Mouse (Mus musculus) liver, adult 2 months (tissue): ENCODE measurements around the gene Prss54. TPM values are rescaled to one million over a fixed set of nuclear protein-coding genes. Genes with fewer than 3 reads are reported as not detected.

Source experiments
- DNase-seq: peaks from one replicate; pipeline ENCODE4 v3.0.0-alpha.2; 2011; ENCODE audit warnings: low read depth, low spot score; ENCODE audit errors: extremely low read depth
- H3K27ac ChIP-seq: fragments of 200-500 bp; replicated peaks from 2 replicates; pipeline ENCODE4 v1.5.1; 2012; ENCODE audit warnings: low read depth, mild to moderate bottlenecking, control low read depth, inconsistent platforms, low read length; ENCODE audit not compliant: insufficient read depth
- H3K27me3 ChIP-seq: fragments of 200-500 bp; 2 replicates; pipeline ENCODE4 v1.6.1; 2012; ENCODE audit warnings: mild to moderate bottlenecking, moderate library complexity, low read length, inconsistent platforms; ENCODE audit not compliant: control insufficient read depth, insufficient read depth
- H3K36me3 ChIP-seq: fragments of 200-500 bp; 2 replicates; pipeline ENCODE4 v1.6.1; 2012; ENCODE audit warnings: low read length, inconsistent platforms; ENCODE audit not compliant: control insufficient read depth, insufficient read depth
- H3K4me1 ChIP-seq: fragments of 200-500 bp; 2 replicates; pipeline ENCODE4 v1.6.1; 2011; ENCODE audit warnings: low read length; ENCODE audit not compliant: control insufficient read depth, insufficient read depth
- H3K4me3 ChIP-seq: fragments of 200-500 bp; 2 replicates; pipeline ENCODE4 v1.5.1; 2011; ENCODE audit warnings: low read depth, mild to moderate bottlenecking, control low read depth, low read length, moderate library complexity; ENCODE audit not compliant: insufficient read depth
- H3K79me2 ChIP-seq: fragments of 200-500 bp; 2 replicates; pipeline ENCODE4 v1.6.1; 2012; ENCODE audit warnings: inconsistent platforms, mild to moderate bottlenecking, low read length, moderate library complexity; ENCODE audit not compliant: control insufficient read depth, insufficient read depth
- H3K9ac ChIP-seq: fragments of 200-500 bp; 2 replicates; pipeline ENCODE4 v1.6.1; 2012; ENCODE audit warnings: low read depth, mild to moderate bottlenecking, control low read depth, inconsistent platforms, low read length
- CTCF ChIP-seq: fragments of 200-500 bp; IDR thresholded peaks from 2 replicates; pipeline ENCODE4 v1.5.1; 2011; ENCODE audit warnings: low read depth, low read length, control low read depth
- POLR2A ChIP-seq: fragments of 200-500 bp; IDR thresholded peaks from 2 replicates; pipeline ENCODE4 v1.6.1; 2011; ENCODE audit warnings: low read length, control low read depth; ENCODE audit not compliant: insufficient read depth; ENCODE audit errors: extremely low read depth
- WGBS: fragments of 180-500 bp; shearing (Covaris S2); methylation state at CpG from one replicate; pipeline ENCODE4 v1.1.7; 2018; 5-methylcytosine and 5-hydroxymethylcytosine counted together
- polyA plus RNA-seq: library from polyadenylated mRNA; depleted of rRNA; stranded (reverse); fragments of >200 nt; gene quantifications from 2 replicates; pipeline ENCODE4 v1.2.3, GENCODE M21; 2012
- total RNA-seq: library from RNA; depleted of rRNA; stranded (reverse); fragments of >200 nt; gene quantifications from 2 replicates; pipeline ENCODE4 v1.2.3, GENCODE M21; 2014

Gene Prss54
- total and polyA plus RNA-seq, 2 experiments: not detected

DNA sequence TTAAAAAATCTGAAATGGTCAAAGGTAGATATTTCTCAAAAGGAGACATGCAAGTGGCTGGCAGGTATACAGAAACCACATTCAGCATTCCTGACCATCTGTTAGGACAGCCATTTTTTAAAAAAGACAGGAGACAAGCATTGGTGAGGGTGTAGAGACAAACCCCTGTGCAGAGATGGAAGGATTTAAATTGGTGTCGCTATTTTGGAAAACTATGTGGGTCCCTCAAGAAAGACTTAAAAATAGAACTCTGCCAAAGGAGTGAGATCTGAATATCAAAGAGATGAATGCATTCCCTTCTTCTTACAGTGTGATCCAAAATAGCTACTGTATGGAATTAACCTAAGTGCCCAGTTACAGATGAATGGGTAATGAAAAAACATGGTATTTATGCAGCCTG lies 11.2 kb upstream of the Prss54 start:
- TF ChIP-seq CTCF (no peak), POLR2A (no peak)
- no peak for DNase-seq
- Histone ChIP-seq H3K27ac (no peak overlapping the region), H3K4me3 (no peak overlapping the region), H3K79me2 (no peaks in the 10 kb centered on the region), H3K27me3 (no peaks in the 10 kb centered on the region), H3K9ac (no peak overlapping the region), H3K36me3 (no peaks in the 10 kb centered on the region), H3K4me1 (no peaks in the 10 kb centered on the region)
- 81% methylated on average over 1 of the region's 1 CpGs for WGBS

DNA sequence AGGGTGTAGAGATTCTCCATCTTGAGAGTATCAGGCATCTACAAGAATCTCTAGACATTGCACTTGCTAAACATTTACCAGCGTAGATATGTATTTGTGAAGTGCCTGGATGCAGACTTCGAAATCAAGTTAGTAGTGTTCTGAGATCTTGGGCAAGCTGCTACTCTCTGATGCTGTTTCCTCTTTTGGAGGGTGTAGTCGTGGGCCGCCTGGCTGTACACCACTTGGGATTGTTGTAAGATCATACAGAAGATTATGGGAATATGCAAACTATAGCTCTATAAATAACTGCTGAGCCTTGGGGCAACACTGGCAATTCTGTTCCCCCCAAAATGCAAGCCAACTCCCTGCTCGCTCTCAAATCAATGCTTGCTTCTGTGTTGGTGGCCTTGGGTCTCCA lies 3.0 kb downstream of the Prss54 start:
- H3K4me3 ChIP-seq: no peak overlapping the region
- H3K9ac ChIP-seq: no peak overlapping the region
- DNase-seq: no peak
- no peak overlapping the region for H3K27ac ChIP-seq
- 80% methylated on average over 5 of the region's 5 CpGs for WGBS
- H3K36me3 ChIP-seq: no peaks in the 10 kb centered on the region
- no peak for TF ChIP-seq CTCF
- TF ChIP-seq POLR2A: no peak
- no peaks in the 10 kb centered on the region for H3K79me2 ChIP-seq
- no peaks in the 10 kb centered on the region for H3K4me1 ChIP-seq
- no peaks in the 10 kb centered on the region for H3K27me3 ChIP-seq

DNA sequence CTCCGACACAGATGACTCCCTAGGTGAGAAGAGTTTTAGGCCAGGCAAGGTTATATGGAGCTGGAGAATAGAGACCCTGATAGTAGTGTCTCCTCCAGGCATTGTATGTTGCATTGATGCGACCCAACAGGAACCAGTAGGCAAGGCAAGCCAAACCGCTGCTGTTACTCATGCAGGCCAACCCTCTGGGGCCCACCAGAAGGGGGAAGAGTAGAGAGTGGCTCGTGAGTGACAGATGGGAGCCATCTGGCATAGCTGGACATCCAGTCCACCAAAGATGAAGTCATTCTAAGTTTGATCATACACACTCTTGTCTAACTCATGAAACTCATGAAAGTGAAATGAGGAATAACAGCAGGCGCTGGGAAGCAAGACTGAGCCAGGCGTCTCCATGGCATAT lies 9.3 kb downstream of the Prss54 start:
- Histone ChIP-seq H3K27ac (no peak overlapping the region), H3K36me3 (no peaks in the 10 kb centered on the region), H3K79me2 (no peaks in the 10 kb centered on the region), H3K4me3 (no peak overlapping the region), H3K4me1 (no peaks in the 10 kb centered on the region), H3K27me3 (no peaks in the 10 kb centered on the region), H3K9ac (no peak overlapping the region)
- 87% methylated on average over 6 of the region's 6 CpGs for WGBS
- DNase-seq: no peak
- TF ChIP-seq CTCF (no peak), POLR2A (no peak)

DNA sequence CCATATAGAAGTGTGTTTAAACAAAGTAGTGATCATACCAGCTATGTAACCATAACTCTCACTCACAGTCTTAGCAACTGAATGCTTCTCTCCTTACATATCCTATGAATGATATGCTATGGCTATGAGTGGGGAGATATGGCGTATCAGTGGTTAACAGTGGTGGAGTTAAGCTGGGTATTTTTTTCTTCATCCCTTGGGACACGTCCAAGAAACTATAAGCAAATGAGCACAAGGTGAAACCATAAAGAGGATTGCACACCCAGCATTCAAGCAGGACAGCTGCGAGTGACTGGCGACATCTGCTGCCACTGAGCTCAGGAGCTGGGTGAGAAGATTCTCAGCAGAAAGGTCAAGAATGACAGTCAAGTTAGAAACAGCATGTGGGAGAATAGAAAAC lies 9.9 kb downstream of the Prss54 start:
- Histone ChIP-seq H3K36me3 (no peaks in the 10 kb centered on the region), H3K27me3 (no peaks in the 10 kb centered on the region), H3K4me1 (no peaks in the 10 kb centered on the region), H3K27ac (no peak overlapping the region), H3K4me3 (no peak overlapping the region), H3K79me2 (no peaks in the 10 kb centered on the region), H3K9ac (no peak overlapping the region)
- WGBS: 80% methylated on average over 4 of the region's 4 CpGs
- TF ChIP-seq POLR2A (no peak), CTCF (no peak)
- DNase-seq: no peak

DNA sequence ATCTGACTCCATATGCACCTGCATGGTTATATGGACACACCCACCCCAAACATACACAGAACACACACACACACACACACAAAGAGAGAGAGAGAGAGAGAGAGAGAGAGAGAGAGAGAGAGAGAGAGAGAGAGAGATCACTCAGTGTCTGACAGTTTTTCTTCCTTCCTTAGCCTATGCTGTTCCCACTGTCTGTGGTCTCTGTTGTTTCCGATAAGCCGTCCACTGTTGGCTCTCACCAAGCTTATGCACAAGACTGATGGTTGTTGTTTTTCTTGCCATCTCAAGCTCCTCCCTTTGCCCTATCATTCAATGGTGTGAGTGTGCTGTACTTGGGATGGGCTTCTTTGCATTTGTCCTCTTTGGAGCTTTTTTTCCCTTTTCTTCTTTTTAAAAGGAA lies 20.2 kb downstream of the Prss54 start:
- Histone ChIP-seq H3K27ac (no peak overlapping the region), H3K4me3 (no peak overlapping the region), H3K4me1 (no peaks in the 10 kb centered on the region), H3K9ac (no peak overlapping the region), H3K36me3 (no peaks in the 10 kb centered on the region), H3K27me3 (no peaks in the 10 kb centered on the region), H3K79me2 (no peaks in the 10 kb centered on the region)
- WGBS: 91% methylated on average over 2 of the region's 2 CpGs
- TF ChIP-seq CTCF: no peak
- no peak for TF ChIP-seq POLR2A
- no peak for DNase-seq

DNA sequence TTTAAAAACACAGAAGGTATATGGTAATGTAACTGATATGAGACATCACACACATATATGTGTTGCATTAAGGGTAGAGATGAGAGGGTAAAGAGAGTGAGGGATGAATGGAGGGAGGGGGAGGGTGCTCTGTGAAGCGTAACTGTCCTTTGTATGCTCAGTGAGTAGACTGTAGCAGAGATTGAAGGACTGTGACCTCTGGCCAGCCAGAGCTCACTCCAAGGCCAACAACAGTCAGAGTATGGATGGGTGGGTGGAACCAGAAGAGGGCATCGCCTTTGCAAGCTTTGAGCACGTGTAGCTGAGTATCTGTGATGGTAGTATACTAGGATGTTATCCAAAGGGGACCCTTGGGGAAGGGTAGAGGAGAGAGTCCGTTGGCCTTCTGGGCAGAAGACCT lies 24.6 kb downstream of the Prss54 start:
- Histone ChIP-seq H3K27me3 (no peaks in the 10 kb centered on the region), H3K27ac (no peak overlapping the region), H3K79me2 (no peaks in the 10 kb centered on the region), H3K4me1 (no peaks in the 10 kb centered on the region), H3K4me3 (no peak overlapping the region), H3K9ac (no peak overlapping the region), H3K36me3 (no peaks in the 10 kb centered on the region)
- DNase-seq: no peak
- 41% methylated on average over 4 of the region's 4 CpGs for WGBS
- TF ChIP-seq CTCF (no peak), POLR2A (no peak)
